Mouse (Mus musculus): Measurements from ENCODE around the gene Iqcb1.

Iqcb1 gene

DNA sequence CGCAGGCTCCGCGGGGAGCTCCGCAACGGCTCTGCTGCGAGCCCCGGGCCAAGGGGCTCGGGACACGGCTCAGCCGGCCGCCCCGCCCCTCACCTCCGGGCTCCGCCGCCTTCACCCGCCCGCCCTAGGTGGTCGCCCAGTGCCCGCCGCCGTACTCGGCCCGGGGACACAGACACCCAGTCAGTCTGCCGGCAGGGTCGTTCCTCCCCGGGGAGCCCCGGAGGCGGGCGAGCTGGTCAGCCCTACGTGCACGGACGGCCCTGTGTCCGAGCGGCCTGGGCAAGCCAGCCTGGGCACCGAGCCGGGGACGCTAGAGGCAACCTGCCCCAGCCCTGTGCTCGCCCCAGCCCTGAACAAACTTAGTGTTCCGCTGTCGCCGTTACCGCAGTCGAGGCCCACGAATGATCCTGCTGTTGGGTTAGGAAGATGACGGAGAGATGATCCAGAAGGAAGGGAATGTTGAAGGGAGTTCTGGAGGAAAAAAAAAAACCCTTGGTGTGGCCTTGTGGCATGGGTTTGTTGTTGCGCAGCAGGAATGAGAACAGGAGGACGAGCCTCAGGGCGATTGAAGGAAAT is 47.2 kb downstream of the Iqcb1 start:
- peak in 1 of 2 experiments; percentile 53 for DNase-seq (ENCODE audit: low spot score in 2 of 2)

DNA sequence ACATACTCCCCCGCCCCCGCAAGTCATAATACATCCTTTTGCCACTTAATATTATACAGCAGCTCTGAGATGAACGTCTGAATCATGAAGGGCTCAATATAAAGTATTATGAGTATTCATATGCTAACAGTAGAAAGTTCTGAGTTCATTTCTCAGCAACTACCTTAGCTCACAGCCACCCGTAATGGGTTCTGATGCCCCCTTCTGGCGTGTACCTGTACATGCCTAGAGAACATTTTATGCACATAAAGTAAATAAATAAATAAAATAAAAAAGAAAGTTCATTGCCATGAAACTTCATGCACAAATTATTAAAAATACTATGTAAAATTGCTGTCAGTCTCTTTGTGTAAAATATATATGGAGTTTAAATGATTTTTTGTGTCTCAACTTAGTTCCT is 49.1 kb downstream of the Iqcb1 start:
- DNase-seq (ENCODE audit: low spot score in 2 of 2), result no peak

DNA sequence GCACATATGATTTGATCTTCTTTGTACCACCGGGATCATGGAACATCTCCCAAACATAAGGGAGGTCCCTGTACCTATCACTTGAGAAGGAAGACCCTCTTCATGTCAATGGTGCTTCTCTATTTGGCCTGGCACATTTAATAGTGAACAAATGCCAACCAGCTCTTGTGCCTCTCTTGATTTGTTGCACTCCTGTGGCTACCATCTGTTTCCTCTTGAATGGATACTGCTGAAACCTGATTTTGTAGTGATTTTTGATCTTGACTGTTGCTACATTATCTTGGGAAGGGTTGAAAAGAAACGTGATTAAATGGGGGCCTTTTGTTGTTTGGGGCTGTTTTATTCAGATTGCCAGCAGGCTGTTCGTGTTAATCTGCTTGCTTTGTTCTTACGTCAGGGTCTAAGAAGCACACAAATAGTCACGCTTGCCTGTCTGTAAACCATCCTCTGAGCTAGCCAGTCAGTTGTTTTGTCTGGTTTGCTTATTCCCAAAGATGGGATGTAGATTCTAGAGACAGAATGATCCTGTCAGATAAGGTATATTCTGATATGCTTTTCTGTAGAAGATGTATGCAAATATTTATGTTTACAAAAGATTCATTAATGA is 54.7 kb downstream of the Iqcb1 start:
- DNase-seq (ENCODE audit: low spot score in 2 of 2), result no peak

DNA sequence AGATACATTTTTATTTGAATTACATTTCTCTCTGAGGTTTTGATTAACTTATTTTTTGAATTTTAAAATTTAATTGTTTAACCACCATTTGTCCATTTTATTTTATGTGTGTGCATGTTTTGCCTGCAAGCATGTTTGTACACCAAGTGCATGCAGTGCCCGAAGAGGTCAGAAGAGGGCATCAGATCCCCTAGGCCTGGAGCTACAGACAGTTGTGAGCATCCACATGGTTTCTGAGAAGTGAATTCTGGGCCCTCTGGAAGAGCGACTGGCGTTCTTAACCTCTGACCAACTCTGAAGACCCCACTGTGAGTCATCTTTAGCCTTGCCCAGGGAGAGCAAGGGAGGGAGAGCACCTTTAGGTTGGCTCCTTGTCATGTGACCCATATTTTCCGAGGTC is 56.7 kb downstream of the Iqcb1 start:
- no peak for DNase-seq (ENCODE audit: low spot score in 2 of 2)

DNA sequence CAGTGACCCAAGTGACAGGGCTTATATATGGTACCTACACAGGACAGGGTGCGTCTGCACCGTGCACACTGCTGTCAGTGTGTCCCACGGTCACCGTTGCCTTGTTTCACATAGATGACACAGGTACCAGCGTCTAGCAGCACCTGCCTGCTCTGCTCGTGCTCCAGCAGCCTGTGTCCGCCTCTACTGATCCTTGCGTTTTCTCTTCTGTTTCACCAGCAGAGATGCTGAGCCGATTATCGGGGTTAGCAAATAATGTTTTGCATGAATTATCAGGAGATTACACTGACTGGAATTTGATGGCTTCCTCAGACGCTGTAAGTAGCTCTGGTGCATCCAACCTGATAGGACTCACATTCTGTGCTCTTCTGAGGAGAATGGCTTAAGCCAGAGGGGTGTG is 57.7 kb downstream of the Iqcb1 start:
- DNase-seq (ENCODE audit: low spot score in 2 of 2), result no peak

DNA sequence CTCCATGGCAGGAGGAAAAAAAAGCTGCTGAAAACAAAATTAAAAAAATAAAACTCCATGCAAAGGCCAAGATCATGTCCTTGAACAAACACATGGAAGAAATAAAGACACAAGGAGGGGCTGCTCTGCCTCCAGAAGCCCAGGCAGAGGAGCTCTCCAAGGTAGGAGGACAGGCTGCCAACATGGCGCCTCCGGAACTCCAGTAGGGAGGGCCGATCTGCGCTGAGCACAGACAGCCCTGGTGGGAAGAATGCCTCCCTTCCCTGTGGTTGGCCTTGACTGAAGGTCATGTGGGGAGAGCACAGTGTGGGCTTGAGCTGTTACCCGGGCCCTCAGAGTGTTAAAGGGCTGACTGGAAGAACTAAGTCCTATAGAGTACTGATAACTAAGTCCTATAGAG is 59.4 kb downstream of the Iqcb1 start:
- DNase-seq (ENCODE audit: low spot score in 2 of 2), result no peak

DNA sequence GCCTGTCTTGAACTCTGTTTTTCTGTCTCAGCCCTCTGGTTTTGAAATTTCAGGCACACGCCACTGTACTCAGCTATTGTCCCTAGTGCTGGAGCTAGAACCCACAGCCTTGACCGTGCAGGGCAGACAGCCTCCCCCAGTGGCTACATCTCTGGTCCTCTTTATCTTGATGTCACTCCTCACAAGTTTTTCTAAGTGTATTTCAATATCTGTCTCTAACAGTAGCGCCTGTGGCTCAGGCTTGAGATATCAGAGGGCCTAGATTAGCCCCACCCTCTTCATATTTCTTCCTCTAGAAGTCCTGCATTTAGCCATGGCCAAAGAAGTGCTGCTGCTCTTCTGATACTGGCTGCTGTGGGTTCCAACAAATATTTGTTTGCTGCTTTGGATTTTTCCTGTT is 62.4 kb downstream of the Iqcb1 start:
- DNase-seq (ENCODE audit: low spot score in 2 of 2), result no peak

DNA sequence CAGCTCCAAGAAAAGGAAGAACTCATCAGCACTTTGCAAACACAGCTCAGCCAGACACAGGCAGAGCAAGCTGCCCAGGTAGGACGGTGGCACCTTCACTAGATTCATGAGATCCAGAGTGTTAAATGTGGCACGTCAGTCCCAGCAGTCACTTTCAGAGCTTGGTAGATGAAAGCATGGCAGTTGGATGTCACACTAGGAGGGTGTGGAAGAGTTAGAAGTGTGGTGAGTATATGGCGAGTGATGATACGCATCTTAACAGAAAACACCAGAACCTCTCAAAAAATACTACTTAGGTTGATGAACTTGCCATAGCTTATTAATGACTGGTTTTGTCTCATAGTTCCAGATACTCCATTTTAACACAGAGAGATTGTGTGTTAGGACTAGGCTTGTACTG is 63.2 kb downstream of the Iqcb1 start:
- no peak for DNase-seq (ENCODE audit: low spot score in 2 of 2)

DNA sequence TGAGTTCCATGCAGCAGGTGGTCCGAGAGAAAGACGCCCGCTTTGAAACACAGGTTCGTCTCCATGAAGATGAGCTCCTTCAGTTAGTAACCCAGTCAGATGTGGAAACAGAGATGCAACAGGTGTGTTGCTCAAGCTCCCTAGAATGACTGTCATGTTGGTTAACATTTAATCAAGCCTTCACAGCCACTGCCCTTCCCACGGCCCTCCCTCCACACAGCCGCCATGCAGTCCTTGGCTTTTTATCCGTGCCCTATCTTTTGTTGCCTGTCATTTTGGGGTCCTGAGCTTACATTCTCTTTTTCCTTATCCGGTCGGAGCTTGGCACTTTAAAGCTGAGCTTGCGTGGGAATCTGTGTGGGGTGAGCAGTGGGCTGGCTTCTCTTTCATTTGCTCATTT is 65.1 kb downstream of the Iqcb1 start:
- no peak for DNase-seq (ENCODE audit: low spot score in 2 of 2)

DNA sequence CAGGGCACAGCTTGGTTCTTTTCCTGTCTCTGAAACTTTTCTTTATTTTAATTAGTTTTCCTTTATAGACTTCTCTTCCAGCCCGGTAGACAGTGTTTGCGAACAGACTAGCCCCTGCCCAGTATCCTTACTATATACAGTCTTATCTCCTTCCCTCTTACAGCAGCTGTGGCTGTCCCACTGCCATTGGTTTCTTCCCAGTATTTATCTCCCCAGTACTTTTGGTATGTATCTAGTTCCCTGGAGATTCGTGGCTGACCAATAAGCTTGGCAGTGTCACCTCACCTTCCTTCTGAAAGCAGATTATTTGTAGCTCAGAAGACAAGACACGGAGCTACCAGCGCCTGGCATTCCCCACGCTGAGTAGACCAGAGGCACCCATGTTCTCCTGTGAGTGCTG is 68.5 kb downstream of the Iqcb1 start:
- DNase-seq (ENCODE audit: low spot score in 2 of 2), result no peak

DNA sequence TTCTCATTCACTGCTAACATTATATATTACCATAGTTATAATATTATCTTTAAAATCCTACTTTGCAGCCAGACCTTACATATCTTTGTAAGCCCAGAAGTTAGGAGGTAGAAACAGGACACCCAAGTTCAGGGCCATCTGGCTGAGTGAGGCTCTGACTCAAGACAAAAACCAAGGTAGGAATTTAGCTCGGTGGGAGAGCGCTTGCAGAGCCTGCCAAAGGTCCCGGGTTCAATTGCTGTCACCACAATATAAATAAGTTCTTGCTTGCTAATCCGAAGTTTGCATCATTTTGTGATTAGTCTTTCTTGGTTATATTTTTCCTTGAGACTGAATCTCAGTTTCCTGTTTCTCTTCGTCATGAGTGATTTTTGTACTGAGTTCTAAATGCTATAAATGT is 75.0 kb downstream of the Iqcb1 start:
- DNase-seq (ENCODE audit: low spot score in 2 of 2), result no peak

DNA sequence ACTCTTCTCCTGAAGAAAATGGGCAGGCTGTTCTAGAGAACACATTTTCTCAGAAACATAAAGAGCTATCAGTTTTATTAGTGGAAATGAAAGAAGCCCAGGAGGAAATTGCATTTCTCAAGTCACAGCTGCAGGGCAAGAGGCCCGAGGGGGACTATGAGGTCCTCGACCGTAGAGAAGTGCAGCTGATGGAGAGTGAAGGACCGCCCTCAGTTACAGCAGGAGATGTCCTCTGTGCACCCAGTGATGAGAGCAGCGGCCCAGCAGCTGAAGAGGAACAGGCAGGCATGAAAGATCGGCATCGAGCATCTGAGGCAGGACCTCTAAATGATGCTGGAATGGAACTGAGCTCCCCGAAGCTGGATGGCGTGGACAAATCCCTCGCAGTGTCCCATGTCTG is 83.7 kb downstream of the Iqcb1 start:
- DNase-seq (ENCODE audit: low spot score in 2 of 2), result no peak

DNA sequence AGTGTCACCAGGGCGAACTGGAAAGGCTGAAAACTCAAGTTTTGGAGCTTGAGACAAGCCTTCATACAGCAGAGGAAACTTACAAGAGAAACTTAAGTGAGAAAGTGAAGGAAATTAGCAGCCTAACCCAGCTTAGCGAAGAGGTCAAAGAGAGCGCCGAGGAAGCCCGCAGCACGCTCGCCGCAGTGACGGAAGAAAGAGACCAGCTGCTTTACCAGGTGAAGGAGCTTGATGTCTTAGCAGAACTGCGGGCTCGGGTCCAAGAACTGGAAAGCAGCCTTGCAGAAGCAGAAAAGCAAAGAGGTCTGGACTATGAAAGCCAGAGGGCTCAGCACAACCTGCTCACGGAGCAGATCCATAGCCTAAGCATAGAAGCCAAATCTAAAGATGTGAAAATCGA is 84.1 kb downstream of the Iqcb1 start:
- no peak for DNase-seq (ENCODE audit: low spot score in 2 of 2)

DNA sequence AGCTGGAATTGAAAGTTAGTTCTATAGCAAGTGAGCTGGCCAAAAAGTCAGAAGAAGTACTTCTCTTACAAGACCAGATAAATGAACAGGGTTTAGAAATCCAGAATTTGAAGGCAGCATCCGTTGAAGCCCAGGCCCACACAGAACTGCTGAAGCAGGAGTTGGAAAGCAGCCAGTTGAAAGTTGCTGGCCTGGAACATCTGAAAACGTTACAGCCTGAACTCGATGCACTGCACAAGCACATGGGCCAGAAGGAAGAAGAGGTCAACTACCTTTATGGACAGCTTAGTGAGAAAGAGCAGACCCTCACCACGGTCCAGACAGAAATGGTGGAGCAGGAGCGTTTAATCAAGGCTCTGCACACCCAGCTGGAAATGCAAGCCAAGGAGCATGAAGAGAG is 86.0 kb downstream of the Iqcb1 start:
- DNase-seq (ENCODE audit: low spot score in 2 of 2), result no peak

DNA sequence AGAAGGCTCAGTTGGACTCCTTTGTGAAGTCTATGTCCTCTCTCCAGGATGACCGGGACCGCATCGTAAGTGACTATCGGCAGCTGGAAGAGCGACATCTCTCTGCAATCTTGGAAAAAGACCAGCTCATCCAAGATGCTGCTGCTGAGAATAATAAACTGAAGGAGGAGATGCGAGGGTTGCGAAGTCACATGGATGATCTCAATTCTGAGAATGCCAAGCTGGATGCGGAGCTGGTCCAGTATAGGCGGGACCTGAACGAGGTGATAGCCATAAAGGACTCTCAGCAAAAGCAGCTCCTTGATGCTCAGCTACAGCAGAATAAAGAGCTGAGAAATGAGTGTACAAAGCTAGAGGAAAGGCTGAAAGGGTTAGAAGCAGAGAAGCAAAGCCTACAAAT is 90.3 kb downstream of the Iqcb1 start:
- DNase-seq (ENCODE audit: low spot score in 2 of 2), result no peak

DNA sequence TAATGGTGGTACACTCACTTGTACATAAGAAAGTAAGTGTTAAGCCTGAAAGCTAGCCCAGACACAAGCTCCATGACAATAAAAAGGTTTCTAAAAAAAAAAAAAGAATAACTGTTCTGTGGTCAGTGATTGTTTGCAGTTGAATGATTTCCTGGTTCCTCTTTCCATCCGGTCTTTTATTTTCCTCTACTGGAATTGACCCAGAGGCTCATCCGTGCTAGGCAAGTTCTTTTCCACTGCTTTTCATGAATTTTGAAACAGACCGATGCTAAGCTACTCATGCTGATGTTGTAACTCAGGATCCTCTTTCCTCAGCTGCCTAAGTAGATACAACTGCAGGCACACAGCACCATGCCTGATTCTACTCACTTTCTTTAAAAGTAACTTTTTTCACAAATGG is 92.2 kb downstream of the Iqcb1 start:
- no peak for DNase-seq (ENCODE audit: low spot score in 2 of 2)

DNA sequence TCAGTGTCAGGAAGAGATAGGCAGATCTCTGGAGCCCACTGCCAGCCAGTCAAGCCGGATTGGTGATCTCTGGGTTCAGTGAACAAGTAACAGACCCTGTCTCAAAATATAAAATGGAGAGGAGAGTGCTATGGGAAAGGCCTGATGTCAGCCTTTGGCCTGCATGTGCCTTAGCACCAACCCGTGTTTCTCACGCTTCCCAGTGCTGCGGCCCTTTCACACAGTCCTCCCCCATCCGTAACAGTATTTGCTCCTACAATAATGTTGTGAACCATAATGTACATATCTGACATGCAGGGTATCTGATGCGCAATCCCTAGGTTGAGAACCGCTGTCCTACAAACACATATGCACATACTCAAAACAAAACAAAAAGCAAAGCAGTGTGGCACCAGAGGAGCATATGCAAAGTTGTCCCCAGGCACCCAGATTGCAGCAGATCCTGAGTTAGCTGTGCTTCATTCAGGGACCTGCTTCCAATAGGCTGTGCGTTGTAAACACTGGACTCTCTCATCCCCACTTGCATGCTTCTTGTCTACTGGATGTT is 93.0 kb downstream of the Iqcb1 start:
- no peak for DNase-seq (ENCODE audit: low spot score in 2 of 2)

DNA sequence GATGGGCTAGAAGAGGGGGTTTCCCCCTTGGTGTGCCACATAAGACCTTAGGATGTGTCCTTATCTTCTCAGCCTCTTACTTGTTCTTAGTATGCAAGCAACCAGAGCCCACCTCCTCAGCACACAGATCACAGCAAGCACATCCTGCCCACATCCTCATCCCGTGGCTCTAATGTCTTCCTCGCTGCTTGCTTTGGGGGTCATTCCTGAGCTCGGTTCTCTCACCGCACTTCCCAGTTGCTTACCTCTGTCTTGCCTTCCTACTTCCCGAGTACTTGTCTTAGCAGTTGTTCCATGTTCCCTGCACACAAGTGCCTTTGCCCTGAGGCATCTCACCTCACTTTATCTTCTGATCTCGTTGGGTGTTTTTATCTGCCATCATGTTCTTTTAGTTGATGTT is 93.8 kb downstream of the Iqcb1 start:
- no peak for DNase-seq (ENCODE audit: low spot score in 2 of 2)

All from frontal cortex, postnatal 10 days (tissue).